Mouse (Mus musculus) stomach, postnatal 0 days (tissue): Measurements from ENCODE around the gene Ptprn. TPM values are rescaled to one million over a fixed set of nuclear protein-coding genes. Genes with fewer than 3 reads are reported as not detected.

Experiments
- ATAC-seq: fragments of 200-750 bp; cut with Nextera tagmentation; 2 replicates; pipeline ENCODE4 v1.8.0; 2017; ENCODE audit not compliant: low FRiP score, low TSS enrichment
- DNase-seq: peaks from one replicate; pipeline ENCODE4 v3.0.0-alpha.2; 2016; ENCODE audit warnings: low spot score
- H3K27ac ChIP-seq: fragments of 300-500 bp; sonication (generic); replicated peaks from 2 replicates; pipeline ENCODE4 v1.5.1; 2014; ENCODE audit warnings: mild to moderate bottlenecking, control low read depth
- H3K27me3 ChIP-seq: fragments of 300-500 bp; sonication (generic); 2 replicates; pipeline ENCODE4 v1.6.1; 2014; ENCODE audit warnings: low read length; ENCODE audit not compliant: control insufficient read depth, insufficient read depth
- H3K36me3 ChIP-seq: fragments of 300-500 bp; sonication (generic); 2 replicates; pipeline ENCODE4 v1.6.1; 2014; ENCODE audit warnings: low read length, mixed read lengths; ENCODE audit not compliant: control insufficient read depth, insufficient read depth
- H3K4me1 ChIP-seq: fragments of 300-500 bp; sonication (generic); replicated peaks from 2 replicates; pipeline ENCODE4 v1.6.1; 2014; ENCODE audit warnings: antibody characterized with exemption; ENCODE audit not compliant: control insufficient read depth, insufficient read depth
- H3K4me2 ChIP-seq: fragments of 300-500 bp; sonication (generic); replicated peaks from 2 replicates; pipeline ENCODE4 v1.6.1; 2014; ENCODE audit warnings: low read depth, mild to moderate bottlenecking, control low read depth, moderate library complexity
- H3K4me3 ChIP-seq: fragments of 300-500 bp; sonication (generic); 2 replicates; pipeline ENCODE4 v1.5.1; 2014; ENCODE audit warnings: low read depth, low read length, control low read depth
- H3K9ac ChIP-seq: fragments of 300-500 bp; sonication (generic); 2 replicates; pipeline ENCODE4 v1.6.1; 2014; ENCODE audit warnings: mild to moderate bottlenecking, low read length, control low read depth, mixed read lengths
- H3K9me3 ChIP-seq: fragments of 300-500 bp; sonication (generic); 2 replicates; pipeline ENCODE4 v1.6.1; 2016; ENCODE audit warnings: low read length; ENCODE audit not compliant: control insufficient read depth
- CTCF ChIP-seq: IDR thresholded peaks from 2 replicates; pipeline ENCODE4 v1.5.1; 2016; ENCODE audit warnings: antibody characterized with exemption, low read depth, mild to moderate bottlenecking, moderate library complexity
- EP300 ChIP-seq: optimal IDR thresholded peaks from 2 replicates; pipeline ENCODE3; 2016; ENCODE audit warnings: antibody characterized with exemption
- WGBS: fragments of 180-500 bp; shearing (Covaris S2); extraction: QIAGEN DNeasy Blood & Tissue Kit; methylation state at CpG from one replicate; pipeline ENCODE4 v1.1.7; 2014; 5-methylcytosine and 5-hydroxymethylcytosine counted together
- polyA plus RNA-seq: library from polyadenylated mRNA; unstranded; fragments of >200 nt; fragmentation: Nextera tagmentation; extraction: Ambion mirVana; gene quantifications from 2 replicates; pipeline ENCODE4 v1.2.1, GENCODE M21; 2015

Gene Ptprn
- polyA plus RNA-seq = 2.3 and 2.5 TPM in 2 replicates

- DNase-seq (no peak), ATAC-seq (peak; percentile 40; the same call in 1 of the 2 replicates)
- Histone ChIP-seq H3K27me3 (peaks cover 17% of the 10 kb centered on the region; the same call in 1 of the 2 replicates), H3K4me1 (no peaks in the 10 kb centered on the region), H3K4me3 (no peak within 1 kb of the TSS), H3K9me3 (no peaks in the 10 kb centered on the region), H3K27ac (no peak within 1 kb of the TSS), H3K9ac (no peak within 1 kb of the TSS), H3K36me3 (no peaks in the 10 kb centered on the region), H3K4me2 (no peak within 1 kb of the TSS)
- WGBS = 11% methylated on average over 31 of the region's 32 CpGs
- TF ChIP-seq EP300 (no peak), CTCF (no peak)
Measured at GRCm38 (mm10) chr1:75264091-75264880, at the start of gene Ptprn. Ptprn (minus strand) TSS chr1:75264502.

- ATAC-seq = no peak
- H3K27me3 ChIP-seq = no peaks in the 10 kb centered on the region
- no peaks in the 10 kb centered on the region for H3K9me3 ChIP-seq
- 92% methylated on average over 6 of the region's 6 CpGs for WGBS
- no peaks in the 10 kb centered on the region for H3K4me1 ChIP-seq
- DNase-seq = no peak
- H3K36me3 ChIP-seq = peaks cover 32% of the 10 kb centered on the region
- H3K4me3 ChIP-seq = no peak overlapping the region
- H3K9ac ChIP-seq = no peak overlapping the region
- no peak for TF ChIP-seq EP300
- no peak for TF ChIP-seq CTCF
- no peak overlapping the region for H3K4me2 ChIP-seq
- H3K27ac ChIP-seq = no peak overlapping the region
Measured at GRCm38 (mm10) chr1:75311694-75312093, 47.4 kb upstream of the Ptprn start.

DNA sequence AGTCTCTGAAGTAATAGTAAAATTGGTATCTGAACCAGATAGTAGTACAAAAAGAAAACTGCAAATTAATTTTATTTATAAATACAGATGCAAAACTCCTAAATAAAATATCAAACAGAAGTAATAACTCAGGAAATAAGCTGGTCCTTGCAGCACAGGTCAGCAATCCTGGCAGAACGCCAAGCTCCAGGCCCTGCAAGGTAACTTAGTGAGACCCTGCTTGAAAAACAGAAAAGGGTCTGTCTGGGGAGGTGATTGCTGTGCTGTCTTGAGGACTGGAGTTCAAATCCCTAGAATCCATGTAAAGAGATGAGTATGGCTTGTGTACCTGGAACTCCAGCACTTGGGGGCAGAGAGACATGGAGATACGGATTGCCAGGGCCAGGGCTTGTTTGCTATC lies 40.4 kb upstream of the Ptprn start:
- Histone ChIP-seq H3K27me3 (no peaks in the 10 kb centered on the region), H3K36me3 (peaks cover 11% of the 10 kb centered on the region), H3K4me1 (no peaks in the 10 kb centered on the region), H3K27ac (no peak overlapping the region), H3K9me3 (no peaks in the 10 kb centered on the region), H3K9ac (no peak overlapping the region), H3K4me2 (no peak overlapping the region), H3K4me3 (no peak overlapping the region)
- 67% methylated on average over 2 of the region's 2 CpGs for WGBS
- TF ChIP-seq EP300 = no peak
- TF ChIP-seq CTCF = no peak
- DNase-seq = no peak
- ATAC-seq = no peak

GRCm38 (mm10) chr1:75294294-75294693 lies 30.0 kb upstream of the Ptprn start:
- Histone ChIP-seq H3K27ac (no peak overlapping the region), H3K4me3 (no peak overlapping the region), H3K4me1 (peaks cover 3% of the 10 kb centered on the region; the same call in 1 of the 2 replicates), H3K9me3 (no peaks in the 10 kb centered on the region), H3K4me2 (no peak overlapping the region), H3K27me3 (no peaks in the 10 kb centered on the region), H3K9ac (no peak overlapping the region), H3K36me3 (no peaks in the 10 kb centered on the region)
- no peak for DNase-seq
- TF ChIP-seq EP300 (no peak), CTCF (no peak)
- WGBS = 71% methylated on average over 5 of the region's 5 CpGs
- no peak for ATAC-seq

DNA sequence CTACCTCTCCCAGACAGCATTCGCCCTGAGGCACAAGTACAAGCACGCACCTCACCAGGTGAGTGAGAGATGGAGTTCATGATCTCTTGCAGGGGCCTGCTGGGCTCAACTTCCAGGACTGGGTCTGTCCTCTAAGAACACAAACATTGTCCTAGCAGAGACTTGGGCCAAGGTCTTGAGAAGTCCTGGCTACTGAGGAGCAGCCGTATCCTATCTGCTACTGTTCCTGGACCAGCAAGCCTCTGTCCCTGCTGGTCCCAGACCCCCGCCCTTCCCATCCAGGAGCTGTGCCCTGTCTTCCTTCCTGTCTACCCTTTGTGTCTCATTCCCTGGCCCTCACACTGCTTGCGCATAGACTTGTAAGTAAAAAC lies 29.0 kb upstream of the Ptprn start:
- H3K9ac ChIP-seq = no peak overlapping the region
- H3K4me1 ChIP-seq = peaks cover 3% of the 10 kb centered on the region; the same call in 1 of the 2 replicates
- no peak overlapping the region for H3K4me2 ChIP-seq
- H3K36me3 ChIP-seq = no peaks in the 10 kb centered on the region
- no peak overlapping the region for H3K4me3 ChIP-seq
- 80% methylated on average over 5 of the region's 5 CpGs for WGBS
- no peaks in the 10 kb centered on the region for H3K27me3 ChIP-seq
- no peak for TF ChIP-seq CTCF
- TF ChIP-seq EP300 = no peak
- ATAC-seq (peak; percentile 15; the same call in 1 of the 2 replicates), DNase-seq (no peak)
- H3K9me3 ChIP-seq = no peaks in the 10 kb centered on the region
- H3K27ac ChIP-seq = no peak overlapping the region
